Mouse (Mus musculus) liver, embryonic 14.5 days (tissue): Measurements from ENCODE around the gene Man1c1. TPM values are rescaled to one million over a fixed set of nuclear protein-coding genes. Genes with fewer than 3 reads are reported as not detected.

ENCODE experiments used
- ATAC-seq: fragments of 200-750 bp; cut with Nextera tagmentation; 2 replicates; pipeline ENCODE4 v1.8.0; 2017; ENCODE audit warnings: moderate number of reproducible peaks, mild to moderate bottlenecking, moderate library complexity; ENCODE audit not compliant: insufficient read depth
- DNase-seq, 3 experiments: peaks; one replicate each; pipeline ENCODE4 v3.0.0-alpha.2; 2012 to 2013; ENCODE audit warnings: low read depth in 3 of 3, low spot score in 3 of 3
- H3K27ac ChIP-seq: fragments of 300-500 bp; sonication (generic); 2 replicates; pipeline ENCODE4 v1.5.1; 2014; ENCODE audit warnings: moderate library complexity, mild to moderate bottlenecking, control low read depth, inconsistent platforms
- H3K27me3 ChIP-seq: fragments of 300-500 bp; sonication (generic); 2 replicates; pipeline ENCODE4 v1.6.1; 2014; ENCODE audit warnings: mild to moderate bottlenecking, low read length, moderate library complexity; ENCODE audit not compliant: control insufficient read depth, insufficient read depth
- H3K36me3 ChIP-seq: fragments of 300-500 bp; sonication (generic); replicated peaks from 2 replicates; pipeline ENCODE4 v1.6.1; 2014; ENCODE audit warnings: low read depth; ENCODE audit not compliant: control insufficient read depth, insufficient read depth
- H3K4me1 ChIP-seq, 2 experiments: fragments of 200-500 bp in 1 of 2; fragments of 300-500 bp in 1 of 2; sonication (generic) in 1 of 2; replicated peaks; 2 replicates each; pipeline ENCODE4 v1.6.1; 2012 to 2014; ENCODE audit warnings: antibody characterized with exemption in 1 of 2, inconsistent platforms in 1 of 2, low read length in 1 of 2; ENCODE audit not compliant: control insufficient read depth in 2 of 2, insufficient read depth in 2 of 2
- H3K4me2 ChIP-seq: fragments of 300-500 bp; sonication (generic); 2 replicates; pipeline ENCODE4 v1.6.1; 2014; ENCODE audit warnings: low read depth, mild to moderate bottlenecking, control low read depth, moderate library complexity
- H3K4me3 ChIP-seq, 2 experiments: fragments of 200-500 bp in 1 of 2; fragments of 300-500 bp in 1 of 2; sonication (generic) in 1 of 2; 2 replicates each; pipeline ENCODE4 v1.5.1; 2012 to 2014; ENCODE audit warnings: low read depth in 2 of 2, low read length in 2 of 2, mild to moderate bottlenecking in 2 of 2, control low read depth in 1 of 2, inconsistent platforms in 1 of 2, moderate library complexity in 1 of 2; ENCODE audit not compliant: insufficient read depth in 1 of 2
- H3K9ac ChIP-seq: fragments of 300-500 bp; sonication (generic); replicated peaks from 2 replicates; pipeline ENCODE4 v1.6.1; 2014; ENCODE audit warnings: mild to moderate bottlenecking, control low read depth, moderate library complexity
- H3K9me3 ChIP-seq: fragments of 300-500 bp; sonication (generic); 2 replicates; pipeline ENCODE4 v1.6.1; 2016; ENCODE audit warnings: low read length, mixed read lengths; ENCODE audit not compliant: control insufficient read depth
- CTCF ChIP-seq: IDR thresholded peaks from 2 replicates; pipeline ENCODE4 v1.5.1; 2016; ENCODE audit warnings: antibody characterized with exemption, low read depth, control low read depth
- EP300 ChIP-seq: IDR thresholded peaks from 2 replicates; pipeline ENCODE4 v1.6.1; 2016; ENCODE audit warnings: antibody characterized with exemption, low read depth
- WGBS: fragments of 180-500 bp; shearing (Covaris S2); extraction: QIAGEN DNeasy Blood & Tissue Kit; methylation state at CpG from one replicate; pipeline ENCODE4 v1.1.7; 2014; ENCODE audit not compliant: insufficient replicate concordance; 5-methylcytosine and 5-hydroxymethylcytosine counted together
- polyA plus RNA-seq, 2 experiments: library from polyadenylated mRNA; depleted of rRNA in 1 of 2; stranded (reverse) in 1 of 2; unstranded in 1 of 2; fragments of >200 nt; fragmentation: Nextera tagmentation in 1 of 2; extraction: Ambion mirVana in 1 of 2; gene quantifications; 2 replicates each; pipeline versions ENCODE4 v1.2.1 to v1.2.3; 2012 to 2014

Gene Man1c1
- polyA plus RNA-seq, 2 experiments, result 1.2 to 1.9 TPM

- WGBS, result 71% methylated on average over 10 of the region's 10 CpGs
- Histone ChIP-seq H3K4me1 (peaks cover 6% of the 10 kb centered on the region in 2 experiments), H3K27me3 (no peaks in the 10 kb centered on the region), H3K9me3 (no peaks in the 10 kb centered on the region), H3K27ac (no peak overlapping the region), H3K36me3 (no peaks in the 10 kb centered on the region), H3K9ac (no peak overlapping the region), H3K4me2 (no peak overlapping the region), H3K4me3 (no peak overlapping the region)
- no peak for ATAC-seq
- no peak for DNase-seq
- TF ChIP-seq EP300 (no peak), CTCF (no peak)
Measured at GRCm38 (mm10) chr4:134538997-134539580, 165.0 kb downstream of the Man1c1 start.

- TF ChIP-seq CTCF, result no peak
- no peak for TF ChIP-seq EP300
- 14% methylated on average over 8 of the region's 8 CpGs for WGBS
- H3K9me3 ChIP-seq, result no peaks in the 10 kb centered on the region
- no peaks in the 10 kb centered on the region for H3K36me3 ChIP-seq
- peak overlapping the region; percentile 81 for H3K4me2 ChIP-seq
- H3K4me1 ChIP-seq, result peaks cover 21% of the 10 kb centered on the region in 2 experiments
- no peaks in the 10 kb centered on the region for H3K27me3 ChIP-seq
- H3K4me3 ChIP-seq, result peak overlapping the region; percentile 62 to 86
- H3K9ac ChIP-seq, result peak overlapping the region; percentile 52
- ATAC-seq, result peak; percentile 7; the same call in 1 of the 2 replicates
- DNase-seq, result no peak
- H3K27ac ChIP-seq, result no peak overlapping the region
Measured at GRCm38 (mm10) chr4:134535787-134536151, 168.3 kb downstream of the Man1c1 start.

GRCm38 (mm10) chr4:134534932-134535786 lies 168.9 kb downstream of the Man1c1 start, which contains the start of gene Mtfr1l:
Mtfr1l (minus strand) TSS chr4:134535387.
- Histone ChIP-seq H3K4me1 (peaks cover 21% of the 10 kb centered on the region in 2 experiments), H3K4me2 (peak within 1 kb of the TSS; percentile 81), H3K4me3 (peak within 1 kb of the TSS; percentile 76 to 86), H3K27me3 (no peaks in the 10 kb centered on the region), H3K9me3 (no peaks in the 10 kb centered on the region), H3K36me3 (no peaks in the 10 kb centered on the region), H3K9ac (peak within 1 kb of the TSS; percentile 70), H3K27ac (peak within 1 kb of the TSS; percentile 14)
- peak; percentile 96 for ATAC-seq
- peak; percentile 91 to 93 (median 92) for DNase-seq
- WGBS, result under 1% methylated on average over 71 of the region's 71 CpGs
- TF ChIP-seq EP300, result no peak

- Histone ChIP-seq H3K4me3 (peak overlapping the region; percentile 76 to 86), H3K36me3 (peaks cover 3% of the 10 kb centered on the region), H3K27me3 (no peaks in the 10 kb centered on the region), H3K9ac (peak overlapping the region; percentile 70), H3K4me1 (peaks cover 21% of the 10 kb centered on the region in 2 experiments), H3K9me3 (no peaks in the 10 kb centered on the region), H3K4me2 (peak overlapping the region; percentile 81), H3K27ac (peak overlapping the region; percentile 14)
- WGBS, result under 1% methylated on average over 56 of the region's 57 CpGs
- ATAC-seq (peak; percentile 59), DNase-seq (peak in 2 of 3 experiments; percentile 49 to 57)
- TF ChIP-seq EP300, result no peak
- no peak for TF ChIP-seq CTCF
Measured at GRCm38 (mm10) chr4:134534124-134534886, 169.8 kb downstream of the Man1c1 start.
